Mouse (Mus musculus) frontal cortex, adult 2 months (tissue): Measurements from ENCODE around the gene Dtx3. TPM values are rescaled to one million over a fixed set of nuclear protein-coding genes. Genes with fewer than 3 reads are reported as not detected.

Experiments
- DNase-seq, 2 experiments: peaks; one replicate each; pipeline ENCODE4 v3.0.0; 2022; ENCODE audit warnings: low spot score in 1 of 2; ENCODE audit errors: extremely low spot score in 1 of 2
- polyA plus RNA-seq: library from polyadenylated mRNA; depleted of rRNA; stranded (reverse); fragments of >200 nt; gene quantifications from 2 replicates; pipeline ENCODE4 v1.2.3, GENCODE M21; 2012

The Dtx3 gene
- polyA plus RNA-seq, 1 experiment = 413 TPM

GRCm38 (mm10) chr10:127187371-127188078, 8.0 kb downstream of the Dtx3 start:
- peak; percentile 78 to 83 for DNase-seq

GRCm38 (mm10) chr10:127186451-127186850, 9.1 kb downstream of the Dtx3 start:
- no peak for DNase-seq

DNA sequence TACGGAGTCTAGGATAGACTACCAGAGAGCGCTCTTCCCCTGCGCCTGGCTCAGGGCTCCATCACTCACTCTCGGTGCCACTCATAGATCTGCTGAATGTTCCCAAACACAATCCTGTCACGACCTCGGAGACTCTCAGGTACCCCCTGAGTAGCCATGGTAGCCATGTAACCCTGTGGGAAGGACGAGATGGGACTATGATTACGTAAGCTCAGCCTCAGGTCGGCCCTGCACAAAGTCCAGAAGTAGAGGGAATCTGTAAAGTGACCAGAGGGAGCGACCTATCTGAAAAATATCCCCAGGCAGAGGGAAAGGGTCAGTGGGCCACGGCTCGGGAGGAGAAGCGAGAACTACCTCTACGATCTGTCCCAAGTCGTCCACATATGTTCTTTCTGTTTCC, 10.0 kb downstream of the Dtx3 start:
- no peak for DNase-seq

DNA sequence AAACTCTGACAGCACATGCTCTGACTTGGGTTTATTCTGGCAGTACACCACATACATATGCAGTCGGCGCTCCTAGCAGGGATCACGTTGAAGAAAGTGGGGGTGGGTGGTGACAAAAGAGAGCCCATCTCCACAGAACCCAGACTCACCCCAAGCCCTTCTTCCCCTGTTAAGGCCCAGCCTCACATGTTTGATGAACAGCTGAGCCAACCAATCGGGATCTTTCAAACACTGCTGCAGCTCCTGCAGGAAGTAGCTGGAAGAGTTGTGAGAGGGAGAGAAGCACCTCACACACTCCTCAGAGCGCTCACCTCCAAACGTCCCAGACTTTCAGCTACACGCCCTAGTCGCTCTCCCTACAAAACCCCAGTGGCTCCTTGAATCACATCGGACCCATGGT, 10.4 kb downstream of the Dtx3 start:
- no peak for DNase-seq

DNA sequence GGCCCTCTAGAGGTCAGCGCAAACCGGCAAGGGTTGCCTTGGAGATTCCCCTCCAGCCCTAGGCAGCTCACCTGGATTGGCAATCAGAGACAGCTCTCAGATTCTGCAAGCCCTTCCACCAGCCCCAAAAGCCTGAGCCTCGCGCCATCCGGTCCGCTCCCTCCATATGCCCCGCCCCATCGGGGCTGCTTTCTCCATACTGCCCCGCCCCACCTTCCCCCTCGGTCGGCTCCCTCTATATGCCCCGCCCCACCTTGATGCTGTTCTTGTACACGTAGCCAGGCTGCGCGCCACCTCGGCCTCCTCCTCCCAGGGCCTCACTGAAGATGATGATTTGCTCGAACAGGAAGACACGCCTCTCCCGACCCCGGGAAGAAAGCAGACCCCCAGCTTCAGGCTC, 11.8 kb downstream of the Dtx3 start:
- DNase-seq = no peak

GRCm38 (mm10) chr10:127182624-127183023, 12.9 kb downstream of the Dtx3 start:
- no peak for DNase-seq

DNA sequence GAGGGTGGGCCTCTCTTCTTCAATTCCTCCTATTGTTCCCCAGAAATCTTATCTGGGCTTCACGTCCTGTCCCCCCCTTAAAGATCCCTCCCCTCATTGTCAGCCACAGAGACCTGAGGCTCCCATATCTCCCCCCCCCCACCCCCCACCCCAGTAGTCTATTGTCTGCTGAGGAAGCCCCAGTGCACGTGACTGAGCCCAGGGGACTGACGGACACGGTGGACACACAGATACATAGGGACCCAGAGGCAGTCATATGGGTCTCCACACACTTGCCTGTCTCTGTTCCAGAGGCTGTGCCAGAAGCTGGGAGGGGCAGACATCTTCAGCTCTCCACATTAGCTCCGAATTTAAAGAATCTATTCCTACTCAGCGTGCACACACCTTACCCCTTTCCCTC, 14.0 kb downstream of the Dtx3 start:
- no peak for DNase-seq

GRCm38 (mm10) chr10:127180695-127181047, 14.9 kb downstream of the Dtx3 start:
- DNase-seq = no peak

- peak in 1 of 2 experiments; percentile 70 for DNase-seq
Measured at GRCm38 (mm10) chr10:127179871-127180694, 15.4 kb downstream of the Dtx3 start, which contains the start of gene Slc26a10. Gene Slc26a10, minus strand, starts transcription at chr10:127180645.

DNA sequence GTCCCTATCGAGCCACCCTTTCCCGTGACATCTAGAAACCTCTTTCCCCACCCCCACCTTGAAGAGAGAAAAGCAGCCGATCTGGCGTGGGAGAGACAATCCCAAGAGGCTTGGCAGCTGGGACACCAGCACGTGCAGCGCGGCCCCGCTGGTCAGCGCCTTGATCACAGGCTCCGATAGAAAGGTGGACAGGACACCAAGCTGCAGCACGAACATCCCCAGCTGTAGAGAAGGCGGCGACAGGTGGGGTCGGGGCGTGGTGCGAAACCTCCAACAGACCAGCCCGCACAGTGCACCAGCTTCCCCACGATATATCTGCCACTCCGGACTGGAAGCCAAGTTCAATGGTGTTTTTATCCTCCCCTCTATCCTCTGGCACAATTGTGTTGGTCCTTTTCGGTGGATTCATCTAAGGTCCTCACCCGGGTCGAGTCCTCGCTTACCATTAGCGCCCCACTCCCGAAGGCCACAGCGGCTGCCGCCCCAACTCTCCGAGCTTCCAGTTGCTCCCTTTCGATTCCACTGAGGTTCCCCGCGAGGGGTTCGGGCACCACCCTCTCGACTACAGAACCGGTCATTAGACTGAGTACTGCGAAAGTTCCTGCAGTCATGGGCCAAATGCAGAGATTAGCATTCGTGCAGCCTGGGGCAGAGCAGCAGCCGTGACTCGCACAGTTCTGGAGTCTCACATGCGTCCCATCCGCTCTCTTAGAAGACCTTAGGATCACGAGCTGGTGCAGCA, 17.1 kb downstream of the Dtx3 start:
- no peak for DNase-seq

DNA sequence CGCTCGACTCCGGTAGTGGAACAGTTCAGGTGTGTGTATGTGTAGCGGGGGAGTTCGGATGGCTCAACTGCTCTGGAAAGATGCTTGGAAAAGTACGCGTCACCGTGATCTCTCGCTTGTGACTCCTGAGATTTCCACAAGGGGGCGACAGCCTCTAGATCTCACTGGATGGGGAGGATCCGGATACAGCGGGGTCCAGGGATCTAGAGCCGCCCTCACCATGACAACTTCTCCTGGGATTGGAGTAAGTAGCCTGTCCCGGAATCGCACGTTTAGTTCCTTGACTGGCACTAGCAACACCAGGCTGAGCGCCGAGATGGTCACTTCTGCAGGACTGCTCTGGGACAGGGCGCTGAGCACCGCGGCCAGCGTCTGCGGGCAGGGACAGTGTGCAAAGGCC, 17.8 kb downstream of the Dtx3 start:
- peak in 1 of 2 experiments; percentile 91 for DNase-seq

DNA sequence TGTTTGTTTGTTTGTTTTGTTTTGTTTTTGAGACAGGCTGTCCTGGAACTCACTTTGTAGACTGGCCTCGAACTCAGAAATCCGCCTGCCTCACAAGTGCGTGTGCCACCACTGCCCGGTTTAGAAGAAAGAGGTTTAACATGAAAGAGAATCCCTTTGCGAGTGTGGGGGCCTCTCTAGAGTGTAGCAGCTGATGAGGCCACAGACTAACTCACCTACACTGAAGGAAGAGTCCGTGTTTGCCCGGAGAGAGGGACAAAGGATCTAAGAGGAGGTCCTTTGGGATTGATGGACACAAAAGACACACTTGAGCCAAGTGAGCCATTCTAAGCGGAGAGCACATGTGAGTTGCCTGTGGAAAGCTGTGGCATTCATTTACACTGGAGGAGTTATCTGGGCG, 18.3 kb downstream of the Dtx3 start:
- no peak for DNase-seq

- no peak for DNase-seq
Measured at GRCm38 (mm10) chr10:127176756-127177155, 18.8 kb downstream of the Dtx3 start.

DNA sequence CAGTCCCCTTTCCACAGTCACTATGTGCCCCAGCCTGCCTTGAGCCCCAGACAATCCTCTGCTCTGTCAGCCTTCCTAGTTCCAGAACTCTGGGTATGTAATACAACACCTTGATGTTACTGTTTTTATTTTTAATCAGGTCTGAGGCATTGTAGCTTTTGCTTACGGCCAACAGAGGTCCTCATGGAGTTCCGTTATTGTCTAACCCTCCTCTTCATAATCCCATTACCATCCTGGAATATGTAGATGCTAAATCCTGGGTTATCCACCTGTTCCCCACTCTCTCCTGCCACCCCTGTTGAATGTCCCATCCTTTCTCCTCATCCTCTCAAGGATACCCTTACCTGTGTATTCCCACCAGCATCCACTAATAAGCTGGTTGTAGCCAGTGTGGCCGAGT, 19.3 kb downstream of the Dtx3 start:
- no peak for DNase-seq

- no peak for DNase-seq
Measured at GRCm38 (mm10) chr10:127174170-127174569, 21.4 kb downstream of the Dtx3 start.

- DNase-seq = no peak
Measured at GRCm38 (mm10) chr10:127173148-127174065, 22.1 kb downstream of the Dtx3 start.

GRCm38 (mm10) chr10:127171631-127172200, 23.8 kb downstream of the Dtx3 start:
- DNase-seq = no peak

DNA sequence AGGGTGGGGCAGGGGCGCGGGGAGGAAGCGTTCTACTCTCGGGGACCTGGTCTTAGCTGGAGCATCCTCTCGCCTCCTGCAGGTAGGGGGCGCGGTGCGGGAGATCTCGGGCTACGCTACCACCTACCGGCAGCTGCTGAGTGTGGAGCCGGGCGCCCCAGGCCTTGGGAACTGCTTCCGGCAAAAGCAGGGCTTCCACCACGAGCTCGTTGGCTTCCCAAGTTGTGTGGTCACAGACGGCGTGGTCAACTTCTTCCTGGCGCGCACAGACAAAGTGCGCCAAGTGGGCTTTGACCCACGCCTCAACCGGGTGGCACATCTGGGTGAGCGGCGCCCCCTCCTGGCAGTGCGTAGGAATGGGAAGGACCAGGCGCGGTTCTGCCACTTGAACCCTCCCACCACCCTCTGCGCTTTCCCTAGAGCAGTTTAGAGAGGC, 24.7 kb downstream of the Dtx3 start:
- peak in 1 of 2 experiments; percentile 71 for DNase-seq

DNA sequence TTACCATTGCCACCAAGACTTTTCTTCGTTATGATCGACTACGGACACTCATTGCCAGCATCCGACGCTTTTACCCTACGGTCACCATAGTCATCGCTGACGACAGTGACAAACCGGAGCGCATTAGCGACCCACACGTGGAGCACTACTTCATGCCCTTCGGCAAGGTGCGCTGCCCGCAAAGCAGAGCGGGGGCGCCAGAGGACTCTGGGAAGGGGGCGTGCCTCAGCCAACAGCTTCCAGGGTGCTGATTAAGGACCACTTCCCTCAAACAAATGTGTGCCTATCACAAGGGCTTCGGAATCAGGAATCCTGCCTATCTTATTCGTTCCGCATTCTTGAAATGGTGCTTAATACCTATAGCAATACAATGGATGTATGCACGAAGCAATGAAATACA, 25.5 kb downstream of the Dtx3 start:
- DNase-seq = no peak
